Mouse (Mus musculus) heart, postnatal 0 days (tissue): ENCODE results near the gene Psen2.

Experiments
- CTCF ChIP-seq: IDR thresholded peaks from 2 replicates; pipeline ENCODE4 v1.5.1; 2016; ENCODE audit warnings: antibody characterized with exemption, control low read depth, low read depth
- EP300 ChIP-seq: IDR thresholded peaks from 2 replicates; pipeline ENCODE4 v1.6.1; 2016; ENCODE audit warnings: antibody characterized with exemption, low read depth

DNA sequence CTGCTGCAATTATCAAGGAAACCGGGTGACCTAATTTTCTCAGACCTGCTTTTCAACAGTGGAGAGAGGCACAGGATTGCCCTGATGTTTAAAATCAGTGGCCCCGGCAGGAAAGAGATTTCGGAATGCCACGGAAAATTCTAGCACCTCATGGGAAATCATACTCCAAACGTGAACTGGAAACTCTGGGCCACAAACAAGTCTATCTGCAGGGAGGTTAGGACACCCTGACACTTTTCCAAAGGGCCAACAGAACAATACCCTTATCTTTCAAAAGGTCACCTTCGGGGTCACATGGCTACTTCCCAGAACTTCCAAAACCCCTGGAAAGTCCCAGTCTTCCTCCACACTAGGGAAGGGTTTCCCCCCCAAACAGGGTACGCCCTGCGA is 12.8 kb downstream of the Psen2 start:
- 0 out of 2 replicates have a peak, but pooled peaks have one; percentile 46 for TF ChIP-seq EP300
- no peak for TF ChIP-seq CTCF
